Mouse (Mus musculus): ENCODE measurements around the gene Osbp2.
A peak's percentile ranks its signal among the peaks of the same experiment; 100 is the strongest.
"Not testable (repeated sequence)": the region's sequence is repeated elsewhere in the genome, so short reads cannot be mapped to it uniquely, and the experiment has no call there.

The Osbp2 gene

DNA sequence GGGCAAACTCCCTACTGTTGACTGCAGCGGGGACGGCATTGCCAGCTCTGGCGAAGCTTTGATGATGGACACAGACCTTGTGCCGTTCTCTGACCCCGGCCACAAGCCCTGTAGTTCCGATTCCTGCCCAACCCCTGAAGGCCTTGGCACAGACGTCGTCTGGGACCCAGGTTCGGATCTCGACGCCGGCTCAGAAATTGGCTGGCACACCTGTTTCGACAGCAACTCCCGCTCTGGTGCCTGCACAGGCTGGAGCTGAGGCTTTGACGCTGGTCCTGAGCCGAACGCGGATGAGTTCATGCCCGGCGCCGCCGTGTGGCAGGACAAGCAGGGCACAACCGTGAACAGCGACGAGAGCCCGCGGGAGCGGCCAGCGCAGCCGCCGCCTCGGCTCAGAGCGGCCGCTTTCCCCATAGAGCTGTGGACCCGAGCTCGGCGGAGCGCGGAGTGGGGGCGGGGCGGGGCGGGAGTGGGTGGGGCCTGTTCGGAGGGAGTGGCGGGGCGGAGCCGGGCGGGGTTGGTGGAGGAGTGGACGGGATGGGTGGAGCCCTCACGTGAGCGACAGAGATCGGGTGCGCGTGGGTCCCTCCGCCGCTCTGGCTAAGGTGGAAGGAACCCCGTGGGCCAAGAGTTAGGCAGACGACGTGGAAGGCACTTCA is at the start of gene Osbp2:
Osbp2 (minus strand) TSS at position 450 of the 659 bp plus-strand sequence.
- peak; percentile 63 to 66 for DNase-seq

DNA sequence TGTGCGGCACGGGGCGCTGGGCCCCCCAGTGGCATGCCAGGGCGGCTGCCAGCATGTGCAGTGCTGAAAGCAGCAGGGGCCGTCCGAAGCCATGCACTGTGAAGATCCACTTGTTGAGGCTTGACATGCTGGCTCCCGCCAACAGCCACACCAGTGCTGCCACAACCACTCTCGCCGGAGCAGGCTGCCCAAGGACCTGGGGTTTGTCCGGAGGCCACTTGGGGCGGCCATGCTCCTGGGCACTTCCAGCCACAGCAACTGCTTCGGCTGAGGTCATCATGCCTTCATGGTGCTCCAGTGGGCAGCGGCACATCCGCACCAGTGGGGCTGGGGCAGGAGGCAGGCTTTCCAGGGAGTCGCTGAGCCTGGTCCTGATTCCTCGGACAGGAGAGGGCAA is 49.2 kb upstream of the Osbp2 start:
- peak; percentile 38 to 42 for DNase-seq

DNA sequence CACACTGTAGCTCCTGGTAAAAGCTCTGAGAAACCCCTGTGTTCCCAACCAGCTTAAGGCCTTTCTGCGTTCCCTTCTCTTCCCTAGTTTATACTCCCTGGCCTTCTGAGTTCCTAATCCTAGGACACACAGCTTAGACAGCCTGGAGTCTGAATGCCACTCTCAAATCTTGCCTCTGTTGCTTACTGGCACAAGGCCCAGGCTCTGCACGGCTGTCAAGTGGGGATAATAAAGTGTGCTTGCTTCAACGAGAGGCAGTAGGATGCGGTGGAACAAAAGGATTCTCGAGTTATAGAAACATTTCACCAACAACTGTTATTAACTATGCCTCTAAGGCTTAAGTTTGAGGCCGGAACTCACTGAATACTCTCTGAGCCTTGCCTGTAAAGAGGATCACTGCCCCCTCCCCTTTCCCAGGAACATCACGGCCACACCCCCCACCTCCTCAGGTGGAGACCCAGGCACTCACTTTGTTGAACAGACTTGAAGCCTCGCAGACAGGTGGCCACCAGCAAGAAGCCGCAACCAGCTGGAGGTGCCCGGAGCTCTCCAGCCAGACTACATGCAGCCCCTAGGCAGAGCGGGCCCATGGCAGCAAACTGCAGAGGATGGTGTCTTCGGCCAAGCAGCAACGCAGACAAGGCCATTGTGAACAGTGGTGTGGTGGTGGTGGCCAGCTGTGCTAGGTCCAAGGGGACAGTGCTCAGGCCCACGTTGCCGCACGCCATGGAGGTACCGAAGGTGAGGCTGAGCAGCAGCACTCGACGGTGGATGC is 48.6 kb upstream of the Osbp2 start:
- no peak for DNase-seq

DNA sequence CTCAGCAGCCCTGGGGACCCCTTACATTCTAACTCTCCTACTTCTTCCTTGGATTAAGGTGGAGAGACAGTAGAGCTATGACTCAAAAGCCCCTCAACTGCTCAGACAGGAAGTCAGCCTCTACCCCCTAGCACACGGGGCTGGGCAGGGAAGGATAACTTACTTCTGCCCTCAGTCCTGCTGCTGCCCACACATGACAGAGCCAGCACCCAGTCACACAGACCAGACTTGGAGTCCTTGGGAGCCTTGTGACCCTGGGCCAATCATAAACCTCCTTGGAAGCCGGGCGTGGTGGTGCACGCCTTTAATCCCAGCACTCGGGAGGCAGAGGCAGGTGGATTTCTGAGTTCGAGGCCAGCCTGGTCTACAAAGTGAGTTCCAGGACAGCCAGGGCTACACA is 47.7 kb upstream of the Osbp2 start:
- DNase-seq, result not testable (repeated sequence)

DNA sequence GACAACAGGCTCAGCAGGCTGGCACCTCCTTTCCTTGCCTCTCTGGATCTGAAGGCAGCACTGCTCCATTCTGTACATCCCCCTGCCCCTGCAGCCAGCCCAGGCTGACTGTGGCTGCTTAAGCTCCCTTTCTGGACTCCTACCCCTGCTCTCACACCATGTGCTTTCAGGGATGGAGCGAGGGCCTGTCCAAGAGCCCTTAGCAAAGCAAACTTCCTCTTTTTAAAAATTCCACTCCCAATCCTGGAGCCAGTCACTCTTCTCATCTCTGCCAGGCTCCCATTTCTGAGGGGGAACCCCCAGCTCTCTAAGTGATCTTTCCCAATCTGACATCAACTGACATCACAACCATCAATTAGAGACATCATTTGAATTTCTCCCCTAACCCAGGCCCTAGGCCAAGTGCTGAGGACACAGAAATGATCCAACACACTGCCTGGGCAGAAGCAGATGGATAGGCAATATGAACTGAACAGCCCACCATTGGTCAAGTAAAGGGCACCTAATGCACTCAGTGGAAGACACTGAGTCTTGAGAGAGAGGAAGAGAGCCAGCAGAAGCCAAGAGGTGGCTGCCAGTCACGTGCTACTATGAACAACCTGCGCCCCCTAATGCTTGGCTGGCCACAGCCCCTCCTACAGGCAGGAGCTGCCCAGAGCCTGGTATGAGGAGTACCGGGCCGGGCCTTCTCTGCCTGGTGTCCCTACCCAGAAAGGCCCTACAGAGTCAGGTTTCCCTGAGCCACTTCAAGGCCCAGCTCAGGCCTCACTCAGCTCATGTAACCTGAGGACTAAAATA is 47.0 kb upstream of the Osbp2 start:
- DNase-seq, result no peak

DNA sequence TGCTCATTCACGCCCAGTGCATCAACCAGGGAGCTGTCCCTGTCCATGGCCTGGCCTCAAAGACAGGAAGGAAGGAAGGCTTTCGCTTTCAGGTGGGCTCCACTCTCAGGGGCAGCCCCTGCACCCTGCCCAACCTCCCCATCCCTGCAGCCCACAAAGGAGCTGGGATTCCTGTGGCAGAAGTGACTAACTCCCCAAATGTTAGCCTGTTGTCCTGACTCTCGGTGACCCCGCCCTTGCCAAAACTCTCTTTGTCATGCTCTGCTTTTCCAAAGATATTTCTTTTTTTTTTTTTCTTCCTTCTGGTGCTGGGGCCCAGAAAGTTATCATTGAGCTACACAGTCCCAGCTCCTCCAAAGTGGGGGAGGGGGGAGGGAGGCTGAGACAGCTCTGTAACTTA is 45.5 kb upstream of the Osbp2 start:
- no peak for DNase-seq

DNA sequence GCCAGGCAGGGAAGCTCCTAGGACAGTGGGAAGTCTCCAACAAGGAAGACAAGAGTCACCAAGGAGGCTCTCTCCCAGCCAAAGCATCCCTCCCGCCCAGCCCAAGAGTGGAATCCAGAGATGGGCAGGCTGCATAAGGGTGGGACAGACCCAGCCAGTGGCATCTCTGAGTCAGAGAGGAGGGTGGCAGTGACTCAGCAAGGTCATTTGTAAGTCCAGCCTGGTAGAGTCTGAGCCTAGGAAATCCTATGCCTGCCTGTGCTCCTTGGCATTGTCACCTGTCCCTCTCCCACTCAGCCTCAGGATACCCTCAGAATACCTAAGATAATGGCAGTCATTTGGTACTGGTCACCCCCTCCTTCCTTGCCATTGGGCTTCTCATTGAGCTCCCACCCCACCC is 41.7 kb upstream of the Osbp2 start:
- no peak for DNase-seq

DNA sequence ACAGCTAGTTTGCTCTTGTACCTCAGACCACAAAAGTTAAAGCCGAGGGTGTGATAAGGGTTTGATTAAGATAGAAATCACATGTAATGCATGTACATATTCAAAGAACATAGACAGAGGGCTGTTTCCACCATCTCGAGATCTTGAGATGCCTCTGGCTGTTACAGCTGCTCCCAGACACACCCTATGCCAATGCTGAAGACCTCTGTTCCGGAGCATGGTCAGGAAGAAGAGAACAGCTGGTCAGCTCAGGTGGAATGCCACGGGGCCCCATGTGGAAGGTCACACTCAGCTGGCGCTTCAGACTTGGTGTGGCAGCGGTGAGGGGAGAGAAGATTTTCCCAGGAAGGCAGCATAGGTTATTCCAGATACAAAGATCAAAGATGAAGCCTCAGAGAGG is 41.0 kb upstream of the Osbp2 start:
- DNase-seq, result no peak

DNA sequence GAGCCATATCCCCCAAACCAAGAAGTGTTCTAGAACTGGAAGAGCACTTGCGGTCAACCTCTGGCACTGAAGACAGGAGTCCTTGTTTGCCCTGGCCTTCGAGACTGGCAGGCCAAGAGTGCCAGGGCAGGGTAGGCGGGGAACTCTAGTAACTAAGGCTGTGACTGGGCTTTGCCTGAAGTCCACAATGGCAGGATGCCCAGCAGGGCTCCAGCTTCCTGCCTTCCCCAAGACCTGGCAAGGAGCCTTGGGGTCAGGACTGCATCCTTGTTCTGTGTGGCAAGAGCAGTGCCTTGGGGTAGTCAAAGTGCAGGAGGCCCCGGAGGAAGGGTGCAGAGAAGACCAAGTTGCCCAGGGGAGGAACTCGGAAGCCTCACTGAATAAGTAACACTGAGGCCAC is 39.3 kb upstream of the Osbp2 start:
- DNase-seq, result no peak

DNA sequence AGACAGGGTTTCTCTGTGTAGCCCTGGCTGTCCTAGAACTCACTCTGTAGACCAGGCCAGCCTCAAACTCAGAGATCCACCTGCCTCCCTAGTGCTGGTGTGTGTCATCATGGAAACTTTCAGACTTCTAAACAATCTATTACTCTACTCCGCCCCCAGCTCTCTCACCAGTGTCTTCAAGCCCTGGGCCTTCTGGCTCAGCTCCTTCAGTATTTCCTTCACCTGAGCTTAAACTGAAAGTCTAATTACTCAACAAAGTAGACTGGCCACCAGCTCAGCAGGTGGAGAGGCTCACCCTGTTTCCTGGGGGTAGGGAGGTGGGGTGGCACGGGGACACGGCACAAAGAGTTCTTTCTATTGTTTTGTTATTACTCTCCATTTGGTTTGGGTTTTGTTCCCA is 38.8 kb upstream of the Osbp2 start:
- no peak for DNase-seq

DNA sequence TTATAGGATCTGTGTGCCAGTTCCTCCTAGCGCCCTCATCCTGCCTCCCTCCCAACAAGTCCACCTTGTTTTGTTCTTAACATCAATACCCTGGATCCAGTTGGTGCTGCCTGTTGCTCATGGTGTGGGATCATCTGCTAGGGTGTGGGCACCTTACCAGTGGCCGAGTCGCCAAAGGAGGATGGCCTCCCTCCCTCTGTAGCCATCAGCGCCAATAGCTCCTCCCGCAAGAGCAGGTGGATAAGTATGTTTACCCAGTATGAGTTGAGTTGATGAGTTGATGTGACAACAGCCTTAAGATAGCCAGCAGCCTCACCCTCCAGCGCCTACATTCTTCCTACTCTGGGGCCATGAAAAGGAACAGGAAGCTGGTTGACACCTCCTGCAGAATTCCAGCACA is 36.6 kb upstream of the Osbp2 start:
- no peak for DNase-seq

DNA sequence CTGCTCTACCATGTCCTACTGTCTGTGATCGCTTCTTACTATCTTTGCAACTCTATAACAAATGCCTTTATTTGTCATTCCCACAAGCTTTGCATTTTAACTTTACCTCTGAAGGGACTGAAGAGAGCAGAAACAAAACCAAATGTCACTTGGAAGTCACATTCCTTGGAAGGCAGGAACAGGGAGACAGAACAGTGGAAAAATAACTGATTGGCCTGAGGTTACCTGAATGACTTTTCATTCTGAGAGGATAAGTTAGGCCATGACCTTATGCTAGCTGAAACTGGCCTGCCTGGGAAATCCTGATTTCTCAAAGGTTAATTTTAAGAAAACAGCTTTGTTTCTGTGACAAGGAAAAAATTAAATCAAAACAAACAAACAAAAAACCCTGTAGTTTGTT is 32.2 kb upstream of the Osbp2 start:
- no peak for DNase-seq

DNA sequence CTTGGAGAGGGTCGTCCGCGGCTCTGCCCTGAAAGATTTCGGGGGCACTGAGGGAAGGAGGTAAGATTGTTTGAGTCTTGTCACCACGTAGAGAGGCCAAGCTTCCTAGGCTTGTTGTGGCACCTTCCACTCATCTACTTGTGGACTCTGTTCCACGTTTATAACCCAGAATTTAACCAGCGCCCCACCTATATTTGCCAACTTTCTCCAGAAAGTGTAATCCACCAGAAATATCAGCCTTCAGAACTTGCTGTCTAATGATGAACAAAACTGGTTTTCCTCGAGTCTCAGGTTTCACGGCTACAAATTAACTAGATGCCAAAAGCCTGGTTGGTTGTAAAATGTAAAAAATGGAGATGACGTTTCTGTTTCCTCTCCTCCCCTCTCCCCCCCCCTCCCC is 31.8 kb upstream of the Osbp2 start:
- no peak for DNase-seq

DNA sequence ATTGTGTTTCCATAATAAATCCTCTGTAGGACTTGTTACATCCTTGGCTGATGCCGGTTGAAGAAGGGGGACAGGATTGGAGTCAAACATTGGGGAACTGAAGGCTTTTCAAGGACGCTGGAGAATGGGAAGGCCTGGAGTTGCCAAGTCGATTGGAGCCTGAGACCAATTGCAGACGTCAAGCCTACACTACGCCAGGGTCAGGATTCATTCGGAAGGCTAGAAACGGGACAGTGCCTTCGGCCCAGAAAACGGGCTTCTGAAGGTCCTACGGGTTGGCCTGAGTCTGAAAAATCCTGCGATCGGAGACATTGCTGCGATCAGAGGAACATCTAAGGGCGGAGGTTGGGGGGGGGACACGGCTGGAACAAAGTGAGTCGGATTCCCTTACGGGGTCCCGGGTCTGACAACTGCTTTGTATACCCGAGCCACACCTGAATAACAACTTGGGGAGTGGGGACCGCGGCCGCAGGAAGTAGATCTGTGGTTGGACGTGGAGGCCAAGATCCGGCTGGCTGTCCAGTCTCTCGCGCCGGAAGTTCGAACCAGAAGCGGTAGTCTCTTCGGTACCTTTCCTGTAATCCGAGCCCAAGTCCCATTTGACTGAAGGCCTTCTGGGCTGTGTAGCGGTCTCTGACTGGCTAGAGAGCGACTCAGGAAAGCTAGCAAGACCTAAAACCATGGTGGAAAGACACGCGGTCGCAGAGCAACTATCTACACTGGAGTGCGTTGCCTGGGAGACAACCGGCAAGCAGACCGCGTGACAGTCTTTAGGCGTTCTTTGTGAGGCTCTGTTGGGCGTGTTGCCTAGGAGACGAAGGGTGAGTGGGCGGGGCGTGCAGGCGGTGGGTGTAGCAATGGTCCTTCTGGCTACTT is 30.9 kb upstream of the Osbp2 start, which contains the start of the genes 4921536K21Rik and Dusp18:
4921536K21Rik (minus strand) TSS at position 693 of the 876 bp plus-strand sequence.
Dusp18 (plus strand) TSS at position 835 of the 876 bp plus-strand sequence.
- DNase-seq, result peak; percentile 97 to 98

DNA sequence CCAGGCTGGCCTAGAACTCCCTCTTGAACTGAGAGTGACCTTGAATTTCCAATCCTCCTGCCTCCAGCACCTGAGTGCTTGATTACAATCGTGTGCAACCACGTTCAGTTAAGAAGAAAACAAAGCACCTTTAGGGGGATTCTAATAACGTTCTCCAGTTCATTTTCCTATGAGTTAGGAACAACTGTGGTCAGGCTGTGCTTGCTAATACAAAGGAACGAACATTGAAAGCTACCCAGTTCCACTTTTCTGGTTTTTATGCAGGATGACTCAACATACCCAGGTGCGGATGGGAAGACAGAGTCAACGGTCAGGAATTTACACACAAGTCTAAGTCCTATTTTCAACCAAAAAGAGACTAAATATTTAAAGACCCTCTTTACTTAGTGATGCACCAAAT is 30.3 kb upstream of the Osbp2 start:
- DNase-seq, result no peak

DNA sequence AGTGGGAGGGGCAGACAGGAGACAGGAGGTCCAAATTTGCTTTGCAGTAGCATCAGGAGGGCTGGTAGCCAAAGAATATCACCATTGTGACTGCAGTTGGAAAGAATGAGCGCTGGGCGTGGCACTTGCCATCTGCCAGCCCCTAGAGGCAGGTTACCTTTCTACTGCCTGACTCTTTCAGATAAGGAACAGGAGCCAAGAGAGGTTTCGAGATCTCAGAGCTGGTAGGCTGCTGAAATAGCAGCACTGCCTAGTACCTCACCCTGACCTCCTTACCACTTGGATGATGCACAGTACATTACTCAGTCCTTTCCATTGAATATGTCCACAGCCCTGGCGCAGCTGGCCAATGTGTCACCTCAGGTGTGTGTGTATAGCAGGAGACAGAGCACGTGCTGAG is 23.6 kb upstream of the Osbp2 start:
- no peak for DNase-seq

DNA sequence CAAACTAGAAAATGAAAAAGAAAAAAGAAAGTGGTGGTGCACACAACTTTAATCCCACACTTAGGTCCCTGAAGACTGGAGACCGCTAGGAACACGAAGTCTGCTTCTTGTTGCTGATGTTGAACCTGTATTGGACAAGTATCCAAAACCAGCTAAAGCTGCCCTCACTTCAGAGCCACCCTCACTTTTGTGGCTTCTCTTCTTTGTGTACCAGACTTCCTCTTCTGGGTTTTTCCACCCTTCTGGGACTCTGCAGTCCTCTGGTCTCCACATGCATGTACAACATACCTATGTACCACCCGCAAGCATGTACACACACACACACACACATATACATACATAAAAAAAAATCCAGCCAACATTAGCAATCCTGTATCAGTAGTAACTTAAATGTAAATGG is 20.0 kb upstream of the Osbp2 start:
- DNase-seq, result no peak

DNA sequence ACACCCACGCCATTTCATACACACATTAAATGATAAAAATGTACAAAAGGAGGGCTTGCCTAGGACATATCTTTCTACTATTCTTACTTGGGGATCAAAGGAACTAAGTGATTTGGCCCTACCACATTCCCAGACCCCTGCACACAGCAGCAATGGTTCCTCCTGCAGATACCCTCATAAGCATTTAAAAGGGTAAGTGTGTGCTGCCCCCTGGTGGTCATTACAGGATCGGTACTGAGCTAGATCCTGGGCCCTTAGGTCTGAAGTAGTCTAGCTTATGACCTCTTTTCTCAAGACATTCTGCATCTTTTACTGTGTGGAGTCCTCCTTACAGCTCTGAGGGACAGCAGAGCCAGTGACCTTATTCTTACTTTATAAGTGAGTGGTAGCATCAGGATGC is 16.1 kb upstream of the Osbp2 start:
- peak; percentile 85 to 86 for DNase-seq

DNA sequence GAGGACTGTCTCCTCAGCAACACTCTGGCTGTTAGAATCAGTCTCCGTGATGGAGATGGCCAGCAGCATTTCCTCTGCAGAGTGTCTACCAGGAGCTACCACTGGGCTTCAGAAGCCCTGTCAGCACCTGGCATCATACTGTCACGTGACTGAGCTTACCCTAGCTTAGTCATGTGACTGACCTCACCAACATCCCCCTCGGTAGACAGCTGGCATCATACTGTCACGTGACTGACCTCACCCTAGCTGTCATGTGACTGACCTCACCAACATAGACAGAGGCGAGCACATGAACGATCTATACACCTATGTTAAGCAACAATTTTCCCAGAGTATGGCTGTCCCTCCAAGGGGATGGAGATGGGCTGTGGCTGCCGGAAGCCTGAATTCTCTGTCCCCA is 15.0 kb upstream of the Osbp2 start:
- DNase-seq, result no peak

DNA sequence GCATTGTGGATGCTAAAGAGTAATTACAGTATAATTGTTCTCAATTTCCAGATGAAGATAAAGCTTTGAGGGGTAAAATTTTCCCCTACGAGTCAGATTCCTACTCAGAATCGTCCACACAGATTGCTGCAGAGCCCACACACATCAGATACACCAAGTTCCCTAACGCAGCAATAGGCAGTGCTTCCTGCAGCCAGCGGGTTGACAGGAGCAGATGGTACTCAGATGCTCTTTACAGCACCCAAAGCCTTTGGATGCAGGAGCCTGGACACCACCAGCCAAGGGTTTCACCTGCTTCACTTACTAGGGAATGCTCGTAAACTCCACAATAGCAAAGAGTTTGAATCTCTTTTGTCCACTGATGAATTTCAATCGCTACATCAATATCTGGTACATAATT is 12.7 kb upstream of the Osbp2 start:
- no peak for DNase-seq

DNA sequence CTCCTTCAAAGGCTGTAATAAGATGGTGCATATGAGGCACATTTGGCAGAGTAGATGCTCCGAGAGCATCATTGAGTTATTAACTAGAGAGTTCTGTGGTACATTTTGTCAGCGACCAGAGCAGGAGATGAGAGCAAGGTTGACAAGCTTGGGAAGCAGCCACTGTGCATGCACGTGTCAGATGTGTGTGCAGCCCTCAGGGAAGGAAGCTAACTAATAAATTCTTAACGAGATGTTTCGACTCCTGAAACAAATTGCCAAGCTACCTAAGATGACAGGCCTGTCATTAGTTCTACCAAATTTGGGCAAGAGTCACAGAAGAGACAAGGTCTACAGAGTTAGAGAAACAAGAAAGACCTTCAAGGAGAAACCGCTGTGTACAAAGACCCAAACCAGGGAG is 640 bp upstream of the Osbp2 start:
- DNase-seq, result no peak

DNA sequence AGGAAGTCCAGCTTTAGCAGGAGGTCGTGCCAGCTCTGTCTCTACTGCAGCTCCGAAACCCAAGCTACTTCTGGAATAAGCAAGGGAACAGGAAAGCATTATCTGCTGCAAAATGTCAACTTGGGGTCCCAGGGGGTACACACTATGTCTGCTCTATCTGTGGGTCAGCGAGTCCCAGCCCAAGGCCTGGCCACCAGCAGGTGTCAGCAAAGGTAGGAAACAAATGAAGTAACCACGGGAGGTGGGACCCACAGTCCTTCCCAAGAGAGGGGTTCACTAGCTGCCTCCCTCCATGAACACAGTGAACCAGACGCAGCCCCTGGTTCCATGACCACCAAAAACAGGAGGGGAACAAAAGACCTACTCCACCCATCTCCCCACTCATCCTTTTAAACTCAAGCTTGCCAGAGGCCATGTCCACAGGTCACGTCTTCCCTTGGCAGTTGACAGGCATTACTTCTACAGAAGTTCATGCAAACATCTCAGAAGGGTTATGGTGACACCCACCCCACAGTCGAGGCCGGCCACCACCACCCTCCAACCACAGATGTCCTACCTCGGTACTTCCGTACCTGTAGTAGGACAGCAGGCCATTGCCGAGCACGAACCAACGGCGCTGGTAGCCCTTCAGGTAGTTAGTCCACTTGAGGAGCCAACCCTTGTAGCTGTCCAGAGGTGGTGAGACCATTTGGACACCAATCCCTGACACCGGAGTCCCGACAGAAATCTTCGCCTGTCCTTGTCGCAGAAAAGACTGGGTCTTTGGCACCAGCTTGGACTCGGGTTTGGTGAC is 846 bp downstream of the Osbp2 start:
- DNase-seq, result no peak
